Mouse (Mus musculus) lung, postnatal 0 days (tissue): ENCODE measurements around the gene Olfr76. TPM values are rescaled to one million over a fixed set of nuclear protein-coding genes. Genes with fewer than 3 reads are reported as not detected.
A peak's percentile ranks its signal among the peaks of the same experiment; 100 is the strongest.
"Not testable (repeated sequence)": the region's sequence is repeated elsewhere in the genome, so short reads cannot be mapped to it uniquely, and the experiment has no call there.

Experiments
- ATAC-seq: fragments of 200-750 bp; cut with Nextera tagmentation; 2 replicates; pipeline ENCODE4 v1.8.0; 2017; ENCODE audit warnings: moderate library complexity
- DNase-seq: peaks from one replicate; pipeline ENCODE4 v3.0.0-alpha.2; 2016; ENCODE audit warnings: low spot score
- H3K27ac ChIP-seq: fragments of 300-500 bp; sonication (generic); 2 replicates; pipeline ENCODE4 v1.5.1; 2014; ENCODE audit warnings: antibody characterized with exemption, mild to moderate bottlenecking, low read length, mixed read lengths
- H3K27me3 ChIP-seq: fragments of 300-500 bp; sonication (generic); replicated peaks from 2 replicates; pipeline ENCODE4 v1.6.1; 2014; ENCODE audit warnings: low read length, mixed read lengths; ENCODE audit not compliant: insufficient read depth
- H3K36me3 ChIP-seq: fragments of 300-500 bp; sonication (generic); 2 replicates; pipeline ENCODE4 v1.6.1; 2014; ENCODE audit warnings: low read length, mixed read lengths; ENCODE audit not compliant: insufficient read depth
- H3K4me1 ChIP-seq: fragments of 300-500 bp; sonication (generic); 2 replicates; pipeline ENCODE4 v1.6.1; 2014; ENCODE audit warnings: antibody characterized with exemption, low read depth, low read length, mixed read lengths; ENCODE audit not compliant: insufficient read depth
- H3K4me2 ChIP-seq: fragments of 300-500 bp; sonication (generic); replicated peaks from 2 replicates; pipeline ENCODE4 v1.6.1; 2014; ENCODE audit warnings: low read depth, mild to moderate bottlenecking, low read length, moderate library complexity, mixed read lengths
- H3K4me3 ChIP-seq: fragments of 300-500 bp; sonication (generic); 2 replicates; pipeline ENCODE4 v1.5.1; 2014; ENCODE audit warnings: low read depth, low read length
- H3K9ac ChIP-seq: fragments of 300-500 bp; sonication (generic); replicated peaks from 2 replicates; pipeline ENCODE4 v1.6.1; 2014; ENCODE audit warnings: low read depth, mild to moderate bottlenecking
- H3K9me3 ChIP-seq: fragments of 300-500 bp; sonication (generic); 2 replicates; pipeline ENCODE4 v1.6.1; 2016; ENCODE audit warnings: low read length, mixed read lengths
- CTCF ChIP-seq: IDR thresholded peaks from 2 replicates; pipeline ENCODE4 v1.5.1; 2016; ENCODE audit warnings: antibody characterized with exemption, mild to moderate bottlenecking
- EP300 ChIP-seq: IDR thresholded peaks from 2 replicates; pipeline ENCODE4 v1.6.1; 2016; ENCODE audit warnings: antibody characterized with exemption, mild to moderate bottlenecking, control low read depth
- WGBS: fragments of 180-500 bp; shearing (Covaris S2); extraction: QIAGEN DNeasy Blood & Tissue Kit; methylation state at CpG from one replicate; pipeline ENCODE4 v1.1.7; 2014; 5-methylcytosine and 5-hydroxymethylcytosine counted together
- polyA plus RNA-seq: library from polyadenylated mRNA; unstranded; fragments of >200 nt; fragmentation: Nextera tagmentation; extraction: Ambion mirVana; gene quantifications from 2 replicates; pipeline ENCODE4 v1.2.1, GENCODE M21; 2015

Gene Olfr76
- polyA plus RNA-seq: not detected in 2 replicates

DNA sequence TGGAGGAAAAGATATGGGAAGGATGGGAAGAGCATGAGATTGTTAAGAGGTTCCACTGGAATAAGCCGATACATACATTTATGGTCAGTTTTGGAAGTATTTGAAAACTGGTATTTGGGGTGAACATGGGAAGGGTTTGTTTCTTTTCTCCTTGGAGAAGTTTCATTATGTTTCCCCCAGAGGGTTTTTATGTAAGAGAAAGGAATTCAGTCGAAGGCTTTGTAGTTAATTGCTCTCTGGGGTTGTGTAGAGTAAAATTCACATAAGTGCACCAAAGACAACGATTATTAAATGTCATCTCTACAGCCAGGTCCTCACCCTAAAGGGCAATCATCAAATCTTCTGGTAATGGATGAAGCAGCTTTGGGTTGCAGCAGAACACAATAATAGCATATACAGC is at the start of gene Olfr76:
TSS of gene Olfr76 (minus strand) at position 101 of the 400 bp plus-strand sequence.
- H3K4me2 ChIP-seq: no peak within 1 kb of the TSS
- ATAC-seq: no peak
- no peaks in the 10 kb centered on the region for H3K36me3 ChIP-seq
- no peaks in the 10 kb centered on the region for H3K4me1 ChIP-seq
- DNase-seq: no peak
- H3K9me3 ChIP-seq: no peaks in the 10 kb centered on the region
- H3K9ac ChIP-seq: no peak within 1 kb of the TSS
- H3K27me3 ChIP-seq: no peaks in the 10 kb centered on the region
- no peak for TF ChIP-seq EP300
- TF ChIP-seq CTCF: no peak
- no peak within 1 kb of the TSS for H3K27ac ChIP-seq
- WGBS: 60% methylated on average over 3 of the region's 3 CpGs
- H3K4me3 ChIP-seq: no peak within 1 kb of the TSS

- not testable (repeated sequence) for H3K9me3 ChIP-seq, H3K27me3 ChIP-seq, H3K4me1 ChIP-seq, H3K9ac ChIP-seq, DNase-seq, H3K27ac ChIP-seq, H3K36me3 ChIP-seq, ATAC-seq, H3K4me3 ChIP-seq, H3K4me2 ChIP-seq
- 7% methylated on average over 1 of the region's 1 CpGs for WGBS
These were observed 47.1 kb upstream of the Olfr76 start, which contains the start of gene Olfr1555-ps1 for GRCm38 (mm10) chr19:12170062-12170599. Olfr1555-ps1 (minus strand) TSS chr19:12170112.

- no peak for DNase-seq
- Histone ChIP-seq H3K4me2 (no peak overlapping the region), H3K9ac (no peak overlapping the region), H3K4me1 (no peaks in the 10 kb centered on the region), H3K4me3 (no peak overlapping the region), H3K9me3 (no peaks in the 10 kb centered on the region), H3K27me3 (no peaks in the 10 kb centered on the region), H3K36me3 (no peaks in the 10 kb centered on the region), H3K27ac (no peak overlapping the region)
- WGBS: 83% methylated on average over 3 of the region's 3 CpGs
- TF ChIP-seq EP300 (no peak), CTCF (no peak)
- no peak for ATAC-seq
These were observed 22.4 kb upstream of the Olfr76 start for GRCm38 (mm10) chr19:12145452-12145851.

- H3K36me3 ChIP-seq: no peaks in the 10 kb centered on the region
- DNase-seq: no peak
- no peaks in the 10 kb centered on the region for H3K4me1 ChIP-seq
- no peak for ATAC-seq
- H3K9me3 ChIP-seq: no peaks in the 10 kb centered on the region
- no peak overlapping the region for H3K27ac ChIP-seq
- no peaks in the 10 kb centered on the region for H3K27me3 ChIP-seq
- no peak overlapping the region for H3K4me2 ChIP-seq
- no peak for TF ChIP-seq EP300
- WGBS: 82% methylated on average over 1 of the region's 1 CpGs
- H3K9ac ChIP-seq: no peak overlapping the region
- no peak overlapping the region for H3K4me3 ChIP-seq
These were observed 20.4 kb upstream of the Olfr76 start for GRCm38 (mm10) chr19:12143356-12143755.

GRCm38 (mm10) chr19:12134289-12134688 is 11.3 kb upstream of the Olfr76 start:
- TF ChIP-seq CTCF: peak; percentile 66
- TF ChIP-seq EP300: no peak
- H3K4me3 ChIP-seq: no peak overlapping the region
- ATAC-seq (no peak), DNase-seq (peak; percentile 58)
- no peak overlapping the region for H3K27ac ChIP-seq
- H3K9me3 ChIP-seq: no peaks in the 10 kb centered on the region
- no peak overlapping the region for H3K4me2 ChIP-seq
- no peak overlapping the region for H3K9ac ChIP-seq
- no peaks in the 10 kb centered on the region for H3K4me1 ChIP-seq
- WGBS: 20% methylated on average over 2 of the region's 2 CpGs
- no peaks in the 10 kb centered on the region for H3K27me3 ChIP-seq
- no peaks in the 10 kb centered on the region for H3K36me3 ChIP-seq

DNA sequence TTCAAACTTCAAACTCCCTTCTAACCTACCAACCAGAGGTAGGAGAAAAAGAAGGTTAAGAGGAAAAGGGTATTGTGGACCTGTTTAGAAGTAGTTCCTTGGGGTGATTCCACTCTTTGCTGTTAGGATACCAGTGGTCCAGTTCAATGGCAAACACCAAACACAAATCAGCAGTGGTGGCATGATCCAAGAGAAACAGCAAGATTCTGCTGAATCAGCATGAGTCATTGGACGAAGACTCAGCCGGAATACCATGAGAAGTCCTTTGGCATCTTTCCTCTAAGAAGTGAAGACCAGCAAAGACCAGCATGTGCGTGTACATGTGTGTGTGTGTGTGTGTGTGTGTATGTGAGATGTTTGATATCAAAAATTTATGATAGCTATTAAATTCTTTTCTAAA is 6.5 kb downstream of the Olfr76 start:
- H3K9me3 ChIP-seq: no peaks in the 10 kb centered on the region
- 85% methylated on average over 3 of the region's 3 CpGs for WGBS
- TF ChIP-seq EP300 (no peak), CTCF (no peak)

GRCm38 (mm10) chr19:12115797-12116196 is 7.2 kb downstream of the Olfr76 start, which contains the start of gene Olfr1428:
Olfr1428 (minus strand) TSS chr19:12115897.
- Histone ChIP-seq H3K4me3 (no peak within 1 kb of the TSS), H3K9ac (no peak within 1 kb of the TSS), H3K4me2 (no peak within 1 kb of the TSS), H3K27me3 (no peaks in the 10 kb centered on the region), H3K9me3 (no peaks in the 10 kb centered on the region), H3K36me3 (no peaks in the 10 kb centered on the region), H3K27ac (no peak within 1 kb of the TSS), H3K4me1 (no peaks in the 10 kb centered on the region)
- TF ChIP-seq EP300: no peak
- TF ChIP-seq CTCF: no peak
- DNase-seq: no peak
- no peak for ATAC-seq
- 64% methylated on average over 1 of the region's 1 CpGs for WGBS

More for the DNA sequence above, 6.5 kb downstream of the Olfr76 start:
- H3K36me3 ChIP-seq: no peaks in the 10 kb centered on the region
- DNase-seq (no peak), ATAC-seq (no peak)
- no peaks in the 10 kb centered on the region for H3K4me1 ChIP-seq
- H3K4me2 ChIP-seq: no peak overlapping the region
- no peak overlapping the region for H3K27ac ChIP-seq
- no peak overlapping the region for H3K4me3 ChIP-seq
- H3K27me3 ChIP-seq: no peaks in the 10 kb centered on the region
- no peak overlapping the region for H3K9ac ChIP-seq
